Mouse (Mus musculus) megakaryocyte, embryonic 14.5 days (primary cell): ENCODE measurements around the gene Elof1.

Source experiments
- FLI1 ChIP-seq: IDR thresholded peaks from 2 replicates; pipeline ENCODE4 v1.6.1; 2012; ENCODE audit warnings: low read length, inconsistent platforms, mixed read lengths
- GATA1 ChIP-seq: IDR thresholded peaks from 3 replicates; pipeline ENCODE4 v1.6.1; 2012; ENCODE audit warnings: mixed read lengths, low read length, inconsistent platforms, borderline replicate concordance

- no peak for TF ChIP-seq GATA1
- no peak for TF ChIP-seq FLI1
Measured at GRCm38 (mm10) chr9:22139746-22140145, 22.8 kb upstream of the Elof1 start.
